ENCODE assay signal across 7 mouse cellular contexts in genomic region chrX:73739841-73740240, GRCm38 (mm10). TPM values are rescaled to one million over a fixed set of nuclear protein-coding genes. Genes with fewer than 3 reads are reported as not detected.
"Had no signal": no experiment of that assay in that cellular context is flagged by ENCODE, and none has a peak within 500 bp of the region (broad histone marks: within the 10 kb centered on the region; RNA-seq: fewer than 3 reads in every experiment).

No protein-coding gene starts in this region.

RNA-seq across cellular contexts. Expression of gene Plxnb3, which starts 17.0 kb away (rescaled TPM):
- total RNA-seq: megakaryocyte-erythroid progenitor cell, adult 5-6 weeks had no signal
- polyA plus RNA-seq: limb, embryonic 10.5 days; midbrain, embryonic 11.5 days; neural tube, embryonic 11.5 days had no signal

RNA-seq across cellular contexts. Expression of gene Srpk3, which starts 34.4 kb away (rescaled TPM):
- total RNA-seq: liver, adult 2 months; megakaryocyte progenitor cell, adult 5-6 weeks; megakaryocyte, adult 5-6 weeks; megakaryocyte-erythroid progenitor cell, adult 5-6 weeks had no signal
